Mouse (Mus musculus): ENCODE measurements around the gene Calr4.

- TF ChIP-seq CTCF (IDR thresholded peaks at IDR 0.05; ENCODE audit: low read depth) (no peak), EP300 (IDR thresholded peaks at IDR 0.05; ENCODE audit: low read depth) (no peak)
Measured at GRCm38 (mm10) chr4:109245016-109245620, 10.8 kb downstream of the Calr4 start.

Data from liver, postnatal 0 days (tissue).